22 mouse cellular contexts compared by ENCODE assay signal in the genomic region with DNA sequence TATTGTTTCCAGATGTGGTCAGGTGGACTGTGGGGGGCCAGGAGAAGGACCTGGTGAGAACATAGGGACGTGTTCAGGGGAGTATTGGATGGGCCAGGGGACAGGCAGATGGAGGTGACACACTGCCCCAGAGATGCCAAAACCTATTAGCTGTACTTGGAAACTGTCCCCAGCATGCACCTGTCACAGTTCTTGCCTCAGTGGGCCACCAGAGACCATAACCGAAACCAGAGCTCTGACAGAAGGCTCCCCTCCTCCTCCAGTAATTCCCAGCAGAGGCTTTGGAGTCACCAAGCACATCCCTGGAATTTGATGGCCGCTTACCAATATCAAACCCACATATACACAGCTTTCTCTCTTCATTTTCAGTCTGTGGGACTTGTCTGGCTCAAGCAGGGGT. TPM values are rescaled to one million over a fixed set of nuclear protein-coding genes. Genes with fewer than 3 reads are reported as not detected.
"Had no signal": no experiment of that assay in that cellular context is flagged by ENCODE, and none has a peak within 500 bp of the region (broad histone marks: within the 10 kb centered on the region; RNA-seq: fewer than 3 reads in every experiment).

No protein-coding gene starts in this region.

- H3K4me2 ChIP-seq: liver, embryonic 13.5 days; neural tube, embryonic 13.5 days had no signal

- H3K4me3 ChIP-seq: left cerebral cortex, adult 2 months; liver, embryonic 13.5 days; myocyte; neural tube, embryonic 13.5 days had no signal

- H3K9ac ChIP-seq: liver, embryonic 13.5 days; neural tube, embryonic 13.5 days had no signal

- H3K9me3 ChIP-seq: liver, embryonic 13.5 days; neural tube, embryonic 13.5 days had no signal

- DNase-seq: kidney, adult 18-20 months; kidney, adult 9 months; kidney, postnatal 14 days; kidney, postnatal 4 days; liver, embryonic 13.5 days; lung, adult 2 months; lung, postnatal 14 days; lung, postnatal 4 days; spleen, adult 18-20 months; thymus, postnatal 25 days had no signal

- ATAC-seq: inflammation-experienced regulatory T-cells, adult 6 months; intestine, embryonic 16.5 days had no signal

- H3K27ac ChIP-seq: liver, embryonic 13.5 days; neural tube, embryonic 13.5 days had no signal

- H3K36me3 ChIP-seq: liver, embryonic 13.5 days; neural tube, embryonic 13.5 days had no signal

RNA-seq across cellular contexts. Expression of gene Cdk18, which starts 5.4 kb away (rescaled TPM):
- total RNA-seq: monocyte, adult 5-6 weeks; neutrophil, adult 5-6 weeks had no signal
- polyA plus RNA-seq: inflammation-experienced regulatory T-cells, adult 6 months had no signal

RNA-seq across cellular contexts. Expression of gene Lemd1, which starts 46.4 kb away (rescaled TPM):
- total RNA-seq: liver, adult 2 months; megakaryocyte progenitor cell, adult 5-6 weeks; megakaryocyte-erythroid progenitor cell, adult 5-6 weeks; monocyte, adult 5-6 weeks; neutrophil, adult 5-6 weeks had no signal
- polyA plus RNA-seq: inflammation-experienced regulatory T-cells, adult 6 months; intestine, embryonic 16.5 days; liver, adult 2 months; liver, embryonic 13.5 days; liver, embryonic 16.5 days; lung, adult 2 months had no signal

RNA-seq across cellular contexts. Expression of gene AC124108.1, which starts 46.4 kb away (rescaled TPM):
- total RNA-seq: liver, adult 2 months; megakaryocyte progenitor cell, adult 5-6 weeks; megakaryocyte-erythroid progenitor cell, adult 5-6 weeks; monocyte, adult 5-6 weeks; neutrophil, adult 5-6 weeks had no signal
- polyA plus RNA-seq: inflammation-experienced regulatory T-cells, adult 6 months; liver, adult 2 months; liver, embryonic 13.5 days; liver, embryonic 16.5 days; lung, adult 2 months; thymus, postnatal 0 days had no signal
